Mouse (Mus musculus) T-helper 17 cell (primary cell): ENCODE results near the gene 1700067K01Rik.

Source experiments
- in situ Hi-C, 2 experiments: fragments of 300-600 bp; cut with MboI, MseI; formaldehyde crosslinking; loops; 1 replicate in 1 of 2; 2 replicates in 1 of 2; pipeline ENCODE4 v1.15.1; 2025; ENCODE audit warnings: high pct_unique_total_duplicates in 2 of 2

Gene 1700067K01Rik

DNA sequence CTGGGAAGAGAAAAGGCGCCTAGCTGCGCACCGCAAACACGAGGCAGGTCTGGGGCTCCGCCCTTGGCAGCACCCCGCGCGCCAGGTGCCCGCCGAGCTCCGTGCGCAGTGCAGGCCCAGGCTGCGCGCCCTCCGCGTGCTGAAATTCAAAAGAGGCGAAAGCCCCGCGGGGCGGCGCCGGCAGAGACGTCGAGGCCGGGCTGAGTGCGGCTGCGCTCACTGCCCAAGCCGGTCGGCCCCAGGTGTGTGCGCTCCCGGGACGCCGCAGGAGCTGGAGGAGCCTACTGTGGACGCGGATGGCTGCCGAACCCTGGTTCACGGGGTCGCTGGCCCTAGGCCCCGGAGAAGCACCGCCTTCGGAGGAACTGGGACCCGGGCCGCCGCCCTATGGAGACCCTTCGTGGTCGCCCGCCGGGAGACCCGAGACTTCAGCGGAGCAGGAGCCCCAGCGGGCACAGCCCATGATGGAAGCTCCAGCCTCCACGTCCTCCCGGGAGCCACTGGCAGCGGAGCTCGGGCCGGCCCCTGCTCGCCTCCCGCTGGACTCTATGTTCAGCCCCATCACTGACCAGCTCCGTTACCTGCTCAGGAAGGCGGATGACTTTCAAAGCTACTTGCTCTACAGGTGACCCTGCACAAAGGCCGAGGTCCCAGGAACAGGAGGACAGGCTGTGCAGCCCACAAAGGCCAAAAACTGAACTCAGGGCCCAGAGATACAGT, at the start of gene 1700067K01Rik:
TSS of gene 1700067K01Rik (plus strand) at position 222 of the 720 bp plus-strand sequence.
- in situ Hi-C loops, result loop anchor here in 1 of 2 experiments (5.0 kb wide), 1 partner anchor 104 kb away; no protein-coding TSS in a partner anchor

- in situ Hi-C loops, result loop anchor here in 1 of 2 experiments (5.0 kb wide), 1 partner anchor 172 kb away; no protein-coding TSS in a partner anchor
These were observed 46.6 kb upstream of the 1700067K01Rik start for GRCm38 (mm10) chr8:83954749-83955105.

DNA sequence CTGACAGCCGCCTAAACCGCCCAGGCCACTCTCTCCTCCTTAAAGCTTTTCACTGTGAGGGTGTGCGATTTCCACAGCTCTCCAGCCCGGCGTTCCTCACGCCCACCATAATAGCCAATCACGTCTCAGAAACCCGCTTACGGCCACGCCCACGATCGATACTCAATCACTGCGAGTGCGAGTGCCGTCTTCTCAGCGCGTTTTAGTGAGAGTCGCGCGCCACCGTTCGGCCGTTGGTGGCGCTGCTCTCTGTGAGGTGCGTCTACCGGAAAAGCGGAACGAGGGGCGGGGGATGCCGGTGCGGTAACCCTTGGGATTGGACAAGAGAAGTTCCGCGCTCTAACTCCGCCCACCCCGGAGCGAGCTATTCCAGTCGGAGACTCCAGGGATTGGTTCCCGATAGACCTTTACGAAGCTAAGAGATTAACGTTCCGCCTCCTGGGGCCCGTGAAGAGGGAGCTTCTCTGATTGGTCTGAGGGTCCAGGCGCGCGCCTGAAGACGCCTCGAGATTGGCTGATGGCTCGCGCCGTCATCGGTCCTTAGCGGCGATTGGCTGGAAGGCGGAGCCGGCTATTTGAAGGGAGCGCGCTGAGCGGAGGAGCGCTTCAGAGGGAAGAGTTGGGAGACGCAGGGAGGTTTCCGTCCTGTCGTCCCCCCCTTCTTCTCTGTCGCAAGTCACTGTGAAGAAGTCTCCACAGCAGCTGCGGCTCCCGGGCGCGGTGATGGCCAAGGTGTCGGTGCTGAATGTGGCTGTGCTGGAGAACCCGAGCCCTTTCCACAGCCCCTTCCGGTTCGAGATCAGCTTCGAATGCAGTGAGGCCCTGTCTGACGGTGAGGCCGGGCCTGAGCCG, 46.0 kb upstream of the 1700067K01Rik start, which contains the start of the genes Gm10644 and Asf1b:
TSS of gene Gm10644 (minus strand) at position 100 of the 852 bp plus-strand sequence.
TSS of gene Asf1b (plus strand) at position 402 of the 852 bp plus-strand sequence.
- in situ Hi-C loops, result loop anchor here in 1 of 2 experiments (5.0 kb wide), 1 partner anchor 173 kb away; no protein-coding TSS in a partner anchor

GRCm38 (mm10) chr8:83955958-83956218, 45.4 kb upstream of the 1700067K01Rik start:
- in situ Hi-C loops, result loop anchor here in 1 of 2 experiments (5.0 kb wide), 1 partner anchor 174 kb away; no protein-coding TSS in a partner anchor

DNA sequence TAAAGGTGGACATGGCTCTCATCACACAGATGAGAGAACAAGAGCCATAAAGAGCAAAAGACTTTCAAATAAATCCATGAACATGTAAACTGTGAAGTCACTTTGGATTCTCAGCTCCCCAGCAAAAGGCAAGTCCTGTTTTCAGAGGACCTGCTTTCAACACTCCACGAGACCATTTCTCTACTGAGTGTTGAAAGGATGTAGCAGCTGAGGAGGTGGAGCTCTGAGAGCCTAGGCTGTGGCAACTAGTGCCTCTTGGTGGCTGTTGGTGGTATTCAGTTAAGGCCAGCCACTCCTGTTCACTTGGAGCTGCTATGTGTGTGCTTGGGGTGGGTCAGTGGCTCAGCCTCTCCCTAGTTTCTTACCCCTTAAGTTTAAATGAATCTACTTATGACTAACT, 44.5 kb upstream of the 1700067K01Rik start:
- in situ Hi-C loops, result loop anchor here in 1 of 2 experiments (5.0 kb wide), 1 partner anchor 174 kb away; no protein-coding TSS in a partner anchor

GRCm38 (mm10) chr8:83964015-83964765, 37.1 kb upstream of the 1700067K01Rik start:
- in situ Hi-C loops, result no loop called here

GRCm38 (mm10) chr8:83967701-83968100, 33.6 kb upstream of the 1700067K01Rik start:
- in situ Hi-C loops, result no loop called here

DNA sequence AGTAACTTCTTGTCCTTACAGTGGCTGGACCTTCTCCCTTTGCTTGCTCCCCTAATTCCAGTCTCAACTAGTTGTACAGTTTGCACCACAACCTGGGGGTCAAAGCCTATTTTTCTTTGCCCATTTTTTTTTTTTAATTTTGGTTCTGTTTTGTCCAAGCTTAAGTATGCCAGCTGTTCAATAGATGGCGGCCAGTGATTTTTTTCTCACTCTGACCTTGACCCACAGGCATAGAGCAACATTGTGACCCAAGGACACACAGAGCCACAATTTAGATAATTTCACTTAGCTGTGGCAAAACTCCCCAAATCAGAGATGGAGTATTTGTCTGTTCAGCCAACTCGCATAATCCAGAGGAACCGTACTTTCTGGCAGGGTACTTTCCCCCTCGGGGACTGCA, 30.2 kb upstream of the 1700067K01Rik start:
- in situ Hi-C loops, result no loop called here

- in situ Hi-C loops, result no loop called here
These were observed 29.6 kb upstream of the 1700067K01Rik start for GRCm38 (mm10) chr8:83971661-83972060.

DNA sequence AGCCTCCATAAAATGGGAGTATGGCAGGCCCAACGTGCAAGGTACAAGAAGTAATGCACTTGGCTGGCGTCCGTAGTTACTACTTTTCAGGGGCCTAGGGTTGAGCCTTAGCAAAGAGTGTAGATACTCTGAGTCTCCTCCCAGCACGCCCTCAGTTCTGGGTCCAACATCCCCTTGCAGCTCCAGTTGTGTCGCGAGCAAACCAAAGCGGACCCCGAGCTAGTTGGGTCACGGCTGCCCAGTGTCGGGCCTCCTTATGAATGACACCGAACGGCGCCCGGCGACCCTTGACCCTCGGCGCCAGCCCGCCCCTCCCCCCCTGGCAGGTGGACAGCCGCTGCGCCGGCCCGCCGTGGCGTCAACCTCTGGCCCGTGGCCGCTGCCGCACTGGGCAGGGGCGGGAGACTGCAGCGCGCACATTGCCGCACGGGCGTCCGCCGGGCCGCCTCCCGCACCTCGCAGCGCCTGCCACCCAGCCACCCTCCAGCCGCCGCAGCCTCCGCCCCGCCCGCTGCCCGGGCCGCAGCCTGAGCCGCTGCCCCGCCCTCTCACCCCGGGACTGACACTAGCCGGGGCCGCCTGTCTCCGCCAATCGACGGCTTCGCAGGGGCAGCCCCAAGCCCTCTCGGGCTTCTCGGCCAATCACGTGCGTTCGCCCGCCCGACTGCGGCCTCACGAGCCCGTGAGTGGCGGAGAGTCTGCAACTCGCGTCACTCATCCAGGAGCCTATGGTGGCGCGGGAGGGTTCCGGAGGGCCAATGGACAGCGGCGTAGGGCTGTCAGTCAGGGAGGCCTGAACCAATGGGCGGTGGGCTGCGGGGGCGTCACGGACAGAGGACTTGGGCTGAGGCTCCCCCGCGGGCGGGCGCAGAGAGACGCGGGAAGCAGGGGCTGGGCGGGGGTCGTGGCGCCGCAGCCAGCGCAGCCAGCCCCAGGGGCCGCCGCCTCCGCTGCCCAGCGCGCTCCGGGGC, 28.9 kb upstream of the 1700067K01Rik start, which contains the start of gene Prkaca:
TSS of gene Prkaca (plus strand) at position 844 of the 971 bp plus-strand sequence.
- in situ Hi-C loops, result no loop called here

- in situ Hi-C loops, result no loop called here
These were observed 27.9 kb upstream of the 1700067K01Rik start for GRCm38 (mm10) chr8:83973161-83974031.

- in situ Hi-C loops, result no loop called here
These were observed 26.8 kb upstream of the 1700067K01Rik start for GRCm38 (mm10) chr8:83974521-83974920.

GRCm38 (mm10) chr8:83976101-83976630, 25.1 kb upstream of the 1700067K01Rik start:
- in situ Hi-C loops, result no loop called here

DNA sequence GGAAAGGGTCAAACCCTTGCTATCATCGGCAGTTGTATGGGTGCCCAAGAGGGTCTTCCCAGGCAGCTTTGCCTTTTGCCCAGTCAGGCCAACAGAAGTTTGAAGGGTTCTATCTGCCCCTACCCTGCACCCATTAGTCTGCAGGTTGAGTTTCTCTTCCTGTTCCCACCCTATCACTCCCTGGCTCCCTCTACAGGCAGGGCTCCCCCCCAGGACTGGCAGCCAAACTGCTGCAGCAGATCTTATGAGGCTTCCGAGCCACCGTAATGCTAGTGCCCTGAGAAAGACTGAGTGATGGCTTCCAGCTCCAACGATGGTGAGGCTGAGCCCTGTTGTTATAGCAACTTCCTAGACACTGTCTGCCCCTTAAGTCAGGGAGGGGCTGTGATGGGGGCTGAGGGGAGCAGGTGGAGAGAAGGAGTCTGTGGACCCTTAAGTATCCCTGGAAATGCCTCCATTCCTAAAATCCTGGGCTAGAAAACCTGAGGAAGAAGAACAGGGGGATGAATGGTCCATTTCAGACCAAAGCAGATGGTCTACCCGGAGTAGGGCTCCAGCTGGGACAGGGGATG, 24.4 kb upstream of the 1700067K01Rik start:
- in situ Hi-C loops, result no loop called here

DNA sequence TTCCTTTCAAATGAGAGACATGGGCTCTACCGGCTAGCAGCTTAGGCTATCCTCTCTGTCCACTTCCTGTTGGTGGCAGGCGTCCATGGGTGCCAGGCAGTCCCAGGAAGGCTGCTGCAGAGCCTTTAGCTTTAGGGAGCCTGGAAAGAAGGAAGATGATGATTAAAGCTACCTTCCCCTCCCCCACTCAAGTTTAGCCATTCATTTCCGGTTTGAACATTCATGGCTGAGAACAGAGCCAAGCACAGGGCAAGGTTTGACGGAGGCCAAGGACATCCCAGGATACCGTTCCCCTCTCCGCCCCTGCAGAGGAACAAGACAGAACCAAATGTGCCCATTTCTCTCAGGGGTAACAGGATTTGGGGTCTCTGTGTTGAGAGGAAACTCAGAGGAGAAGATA, 23.7 kb upstream of the 1700067K01Rik start:
- in situ Hi-C loops, result no loop called here

GRCm38 (mm10) chr8:83978200-83978599, 23.1 kb upstream of the 1700067K01Rik start:
- in situ Hi-C loops, result no loop called here

DNA sequence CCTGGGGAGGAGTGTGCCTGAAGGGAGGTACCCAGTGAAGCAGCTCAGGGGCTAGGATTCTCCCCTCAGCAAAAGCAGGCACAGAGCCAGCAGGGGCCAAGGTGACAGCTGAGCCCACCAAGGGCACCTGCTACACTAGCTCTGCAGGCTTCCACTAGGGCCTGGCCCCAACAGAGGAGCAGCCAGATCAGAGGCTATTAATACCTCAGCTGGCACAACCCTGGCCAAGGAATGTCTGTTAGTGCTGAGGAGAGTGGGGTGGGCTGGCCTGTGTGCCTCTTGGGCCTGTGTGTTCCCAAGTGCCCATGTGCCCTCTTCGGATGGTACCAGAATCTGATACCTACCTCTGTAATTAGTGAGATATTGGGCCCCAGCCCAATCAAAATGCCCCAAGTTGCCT, 21.1 kb upstream of the 1700067K01Rik start:
- in situ Hi-C loops, result no loop called here

DNA sequence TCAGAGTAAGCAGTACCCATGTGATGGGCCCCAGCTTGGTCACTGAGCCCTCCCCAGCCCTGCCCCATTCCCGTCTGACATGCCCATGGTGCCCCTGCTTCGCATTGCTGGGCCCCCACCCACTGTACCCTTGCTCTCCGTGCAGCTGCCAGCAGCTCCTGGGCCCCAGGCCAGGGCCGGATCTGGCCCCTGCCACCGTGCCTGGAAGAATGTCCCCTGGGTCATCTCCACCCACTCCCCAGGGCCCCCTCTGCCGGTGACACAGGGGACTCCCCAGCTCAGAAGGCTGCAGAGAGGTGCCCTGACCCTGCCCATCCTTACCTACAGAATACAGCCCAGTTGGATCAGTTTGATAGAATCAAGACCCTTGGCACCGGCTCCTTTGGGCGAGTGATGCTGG, 20.5 kb upstream of the 1700067K01Rik start:
- in situ Hi-C loops, result no loop called here

DNA sequence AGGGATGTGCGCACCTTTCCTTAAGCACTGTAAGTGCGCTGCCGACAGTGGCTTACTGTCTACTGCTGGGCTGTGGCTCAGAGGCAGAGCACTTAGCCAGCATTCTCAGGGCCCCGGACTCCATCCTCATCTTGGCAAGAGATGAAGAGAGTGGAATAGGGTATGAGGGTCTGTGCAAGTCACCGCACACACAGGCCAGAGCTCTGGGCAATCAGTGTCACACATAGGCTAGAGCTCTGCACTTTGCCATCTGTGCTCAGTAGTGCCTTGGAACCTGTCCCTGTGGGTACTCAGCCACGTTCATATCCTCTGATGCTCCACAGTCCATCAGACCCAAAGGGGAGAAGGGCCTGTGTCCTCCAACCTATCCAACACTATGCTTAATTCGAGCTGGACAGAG, 19.8 kb upstream of the 1700067K01Rik start:
- in situ Hi-C loops, result no loop called here
